Mouse (Mus musculus): ENCODE results near the gene Ppfibp2. TPM values are rescaled to one million over a fixed set of nuclear protein-coding genes. Genes with fewer than 3 reads are reported as not detected.

Gene Ppfibp2
- polyA plus RNA-seq, 1 experiment, result 12.8 TPM

- no peak for DNase-seq
- no peak overlapping the region for H3K4me3 ChIP-seq (ENCODE audit: insufficient read depth, low read depth, low read length)
- H3K27ac ChIP-seq (ENCODE audit: insufficient read depth, low read depth, low read length), result no peak overlapping the region
- TF ChIP-seq CTCF (conservative IDR thresholded peaks at IDR 0.05; ENCODE audit: insufficient read depth, insufficient read length, low read depth, low read length) (no peak), POLR2A (IDR thresholded peaks at IDR 0.05; ENCODE audit: low read depth, low read length) (no peak)
- peaks cover 12% of the 10 kb centered on the region for H3K4me1 ChIP-seq (ENCODE audit: control insufficient read depth, insufficient read depth, low read length)
- no peaks in the 10 kb centered on the region for H3K36me3 ChIP-seq (ENCODE audit: control insufficient read depth, insufficient read depth, low read length)
- 80% methylated on average over 5 of the region's 5 CpGs for WGBS
- H3K27me3 ChIP-seq (replicated peaks; ENCODE audit: control insufficient read depth, insufficient read depth, low read length), result no peaks in the 10 kb centered on the region
Measured at GRCm38 (mm10) chr7:107661843-107662281, 66.9 kb downstream of the Ppfibp2 start.

- 82% methylated on average over 6 of the region's 6 CpGs for WGBS
- peaks cover 12% of the 10 kb centered on the region for H3K4me1 ChIP-seq (ENCODE audit: control insufficient read depth, insufficient read depth, low read length)
- H3K27me3 ChIP-seq (replicated peaks; ENCODE audit: control insufficient read depth, insufficient read depth, low read length), result no peaks in the 10 kb centered on the region
- H3K4me3 ChIP-seq (ENCODE audit: insufficient read depth, low read depth, low read length), result no peak overlapping the region
- no peaks in the 10 kb centered on the region for H3K36me3 ChIP-seq (ENCODE audit: control insufficient read depth, insufficient read depth, low read length)
- no peak for DNase-seq
- H3K27ac ChIP-seq (ENCODE audit: insufficient read depth, low read depth, low read length), result no peak overlapping the region
- TF ChIP-seq POLR2A (IDR thresholded peaks at IDR 0.05; ENCODE audit: low read depth, low read length), result no peak
- no peak for TF ChIP-seq CTCF (conservative IDR thresholded peaks at IDR 0.05; ENCODE audit: insufficient read depth, insufficient read length, low read depth, low read length)
Measured at GRCm38 (mm10) chr7:107663621-107664020, 68.6 kb downstream of the Ppfibp2 start.

- 27% methylated on average over 8 of the region's 8 CpGs for WGBS
- no peaks in the 10 kb centered on the region for H3K27me3 ChIP-seq (replicated peaks; ENCODE audit: control insufficient read depth, insufficient read depth, low read length)
- peak overlapping the region; percentile 46 for H3K27ac ChIP-seq (ENCODE audit: insufficient read depth, low read depth, low read length)
Measured at GRCm38 (mm10) chr7:107664063-107665056, 69.4 kb downstream of the Ppfibp2 start.

GRCm38 (mm10) chr7:107665221-107665585 is 70.2 kb downstream of the Ppfibp2 start:
- peak overlapping the region; percentile 71 for H3K27ac ChIP-seq (ENCODE audit: insufficient read depth, low read depth, low read length)
- no peak for DNase-seq

More at GRCm38 (mm10) chr7:107664063-107665056, 69.4 kb downstream of the Ppfibp2 start:
- no peak overlapping the region for H3K4me3 ChIP-seq (ENCODE audit: insufficient read depth, low read depth, low read length)
- H3K36me3 ChIP-seq (ENCODE audit: control insufficient read depth, insufficient read depth, low read length), result no peaks in the 10 kb centered on the region
- peaks cover 12% of the 10 kb centered on the region for H3K4me1 ChIP-seq (ENCODE audit: control insufficient read depth, insufficient read depth, low read length)
- TF ChIP-seq POLR2A (IDR thresholded peaks at IDR 0.05; ENCODE audit: low read depth, low read length), result no peak
- no peak for TF ChIP-seq CTCF (conservative IDR thresholded peaks at IDR 0.05; ENCODE audit: insufficient read depth, insufficient read length, low read depth, low read length)
- DNase-seq, result peak; percentile 68

GRCm38 (mm10) chr7:107665586-107666261 is 70.7 kb downstream of the Ppfibp2 start:
- Histone ChIP-seq H3K4me3 (ENCODE audit: insufficient read depth, low read depth, low read length) (peak overlapping the region; percentile 38), H3K36me3 (ENCODE audit: control insufficient read depth, insufficient read depth, low read length) (no peaks in the 10 kb centered on the region), H3K27me3 (replicated peaks; ENCODE audit: control insufficient read depth, insufficient read depth, low read length) (no peaks in the 10 kb centered on the region), H3K4me1 (ENCODE audit: control insufficient read depth, insufficient read depth, low read length) (peaks cover 12% of the 10 kb centered on the region), H3K27ac (ENCODE audit: insufficient read depth, low read depth, low read length) (peak overlapping the region; percentile 71)
- no peak for TF ChIP-seq CTCF (conservative IDR thresholded peaks at IDR 0.05; ENCODE audit: insufficient read depth, insufficient read length, low read depth, low read length)
- TF ChIP-seq POLR2A (IDR thresholded peaks at IDR 0.05; ENCODE audit: low read depth, low read length), result no peak
- DNase-seq, result peak; percentile 24
- WGBS, result 37% methylated on average over 9 of the region's 9 CpGs

More at GRCm38 (mm10) chr7:107665221-107665585, 70.2 kb downstream of the Ppfibp2 start:
- Histone ChIP-seq H3K36me3 (ENCODE audit: control insufficient read depth, insufficient read depth, low read length) (no peaks in the 10 kb centered on the region), H3K27me3 (replicated peaks; ENCODE audit: control insufficient read depth, insufficient read depth, low read length) (no peaks in the 10 kb centered on the region), H3K4me3 (ENCODE audit: insufficient read depth, low read depth, low read length) (peak overlapping the region; percentile 38; the same call in 1 of the 2 replicates), H3K4me1 (ENCODE audit: control insufficient read depth, insufficient read depth, low read length) (peaks cover 12% of the 10 kb centered on the region)
- TF ChIP-seq POLR2A (IDR thresholded peaks at IDR 0.05; ENCODE audit: low read depth, low read length), result no peak
- TF ChIP-seq CTCF (conservative IDR thresholded peaks at IDR 0.05; ENCODE audit: insufficient read depth, insufficient read length, low read depth, low read length), result no peak
- 40% methylated on average over 4 of the region's 4 CpGs for WGBS

- TF ChIP-seq POLR2A (IDR thresholded peaks at IDR 0.05; ENCODE audit: low read depth, low read length) (no peak), CTCF (conservative IDR thresholded peaks at IDR 0.05; ENCODE audit: insufficient read depth, insufficient read length, low read depth, low read length) (no peak)
- Histone ChIP-seq H3K27me3 (replicated peaks; ENCODE audit: control insufficient read depth, insufficient read depth, low read length) (no peaks in the 10 kb centered on the region), H3K27ac (ENCODE audit: insufficient read depth, low read depth, low read length) (peak overlapping the region; percentile 26), H3K36me3 (ENCODE audit: control insufficient read depth, insufficient read depth, low read length) (no peaks in the 10 kb centered on the region), H3K4me3 (ENCODE audit: insufficient read depth, low read depth, low read length) (peak overlapping the region; percentile 38; the same call in 1 of the 2 replicates), H3K4me1 (ENCODE audit: control insufficient read depth, insufficient read depth, low read length) (peaks cover 12% of the 10 kb centered on the region)
- no peak for DNase-seq
- WGBS, result 45% methylated on average over 13 of the region's 13 CpGs
Measured at GRCm38 (mm10) chr7:107666262-107666902, 71.4 kb downstream of the Ppfibp2 start.
